Mouse (Mus musculus) midbrain, embryonic 15.5 days (tissue): ENCODE measurements around the gene Sgsh. TPM values are rescaled to one million over a fixed set of nuclear protein-coding genes. Genes with fewer than 3 reads are reported as not detected.
A peak's percentile ranks its signal among the peaks of the same experiment; 100 is the strongest.

Experiments used
- ATAC-seq: fragments of 200-750 bp; cut with Nextera tagmentation; replicated peaks from 2 replicates; pipeline ENCODE4 v1.8.0; 2017; ENCODE audit warnings: moderate TSS enrichment
- H3K27ac ChIP-seq: fragments of 300-500 bp; sonication (generic); 2 replicates; pipeline ENCODE4 v1.5.1; 2015; ENCODE audit warnings: mild to moderate bottlenecking, inconsistent platforms
- H3K27me3 ChIP-seq: fragments of 300-500 bp; sonication (generic); replicated peaks from 2 replicates; pipeline ENCODE4 v1.6.1; 2015; ENCODE audit warnings: inconsistent platforms
- H3K36me3 ChIP-seq: fragments of 300-500 bp; sonication (generic); replicated peaks from 2 replicates; pipeline ENCODE4 v1.6.1; 2015; ENCODE audit warnings: inconsistent platforms
- H3K4me1 ChIP-seq: fragments of 300-500 bp; sonication (generic); 2 replicates; pipeline ENCODE4 v1.6.1; 2015; ENCODE audit warnings: inconsistent platforms
- H3K4me2 ChIP-seq: fragments of 300-500 bp; sonication (generic); 2 replicates; pipeline ENCODE4 v1.6.1; 2015; ENCODE audit warnings: inconsistent platforms, mild to moderate bottlenecking, moderate library complexity
- H3K4me3 ChIP-seq: fragments of 300-500 bp; sonication (generic); 2 replicates; pipeline ENCODE4 v1.5.1; 2015; ENCODE audit warnings: mild to moderate bottlenecking, inconsistent platforms
- H3K9ac ChIP-seq: fragments of 300-500 bp; sonication (generic); 2 replicates; pipeline ENCODE4 v1.6.1; 2015; ENCODE audit warnings: mild to moderate bottlenecking, inconsistent platforms
- H3K9me3 ChIP-seq: fragments of 300-500 bp; sonication (generic); 2 replicates; pipeline ENCODE4 v1.6.1; 2016; ENCODE audit warnings: inconsistent platforms
- WGBS: fragments of 180-500 bp; shearing (Covaris S2); methylation state at CpG from one replicate; pipeline ENCODE4 v1.1.7; 2015; ENCODE audit warnings: mixed read lengths; 5-methylcytosine and 5-hydroxymethylcytosine counted together
- polyA plus RNA-seq: library from polyadenylated mRNA; unstranded; fragments of >200 nt; fragmentation: Nextera tagmentation; extraction: Ambion mirVana; gene quantifications from 2 replicates; pipeline ENCODE4 v1.2.1, GENCODE M21; 2015

The Sgsh gene
- polyA plus RNA-seq, 1 experiment from 2014 or later = 6.6 TPM

GRCm38 (mm10) chr11:119330592-119330991 is 24.7 kb downstream of the Sgsh start:
- H3K27ac ChIP-seq = no peak overlapping the region
- no peak overlapping the region for H3K9ac ChIP-seq
- WGBS = 73% methylated on average over 4 of the region's 4 CpGs
- H3K4me2 ChIP-seq = no peak overlapping the region
- no peaks in the 10 kb centered on the region for H3K27me3 ChIP-seq
- ATAC-seq = no peak
- no peaks in the 10 kb centered on the region for H3K4me1 ChIP-seq
- H3K36me3 ChIP-seq = no peaks in the 10 kb centered on the region
- no peak overlapping the region for H3K4me3 ChIP-seq
- H3K9me3 ChIP-seq = no peaks in the 10 kb centered on the region

- H3K9ac ChIP-seq = no peak overlapping the region
- no peak for ATAC-seq
- no peak overlapping the region for H3K4me2 ChIP-seq
- no peaks in the 10 kb centered on the region for H3K4me1 ChIP-seq
- H3K36me3 ChIP-seq = no peaks in the 10 kb centered on the region
- no peak overlapping the region for H3K27ac ChIP-seq
- WGBS = 86% methylated on average over 1 of the region's 1 CpGs
- H3K27me3 ChIP-seq = no peaks in the 10 kb centered on the region
- H3K9me3 ChIP-seq = no peaks in the 10 kb centered on the region
- no peak overlapping the region for H3K4me3 ChIP-seq
These were observed 30.3 kb downstream of the Sgsh start for GRCm38 (mm10) chr11:119325068-119325467.

- no peak overlapping the region for H3K4me3 ChIP-seq
- H3K27me3 ChIP-seq = no peaks in the 10 kb centered on the region
- ATAC-seq = no peak
- no peaks in the 10 kb centered on the region for H3K4me1 ChIP-seq
- H3K27ac ChIP-seq = no peak overlapping the region
- H3K36me3 ChIP-seq = no peaks in the 10 kb centered on the region
- no peaks in the 10 kb centered on the region for H3K9me3 ChIP-seq
- no peak overlapping the region for H3K9ac ChIP-seq
- H3K4me2 ChIP-seq = no peak overlapping the region
- 83% methylated on average over 13 of the region's 13 CpGs for WGBS
These were observed 32.8 kb downstream of the Sgsh start for GRCm38 (mm10) chr11:119322521-119322920.

GRCm38 (mm10) chr11:119316720-119317119 is 38.6 kb downstream of the Sgsh start:
- Histone ChIP-seq H3K4me3 (no peak overlapping the region), H3K27ac (no peak overlapping the region), H3K9ac (no peak overlapping the region), H3K36me3 (no peaks in the 10 kb centered on the region), H3K27me3 (no peaks in the 10 kb centered on the region), H3K9me3 (no peaks in the 10 kb centered on the region), H3K4me2 (no peak overlapping the region), H3K4me1 (no peaks in the 10 kb centered on the region)
- no peak for ATAC-seq
- 82% methylated on average over 4 of the region's 4 CpGs for WGBS

- no peaks in the 10 kb centered on the region for H3K27me3 ChIP-seq
- 84% methylated on average over 17 of the region's 17 CpGs for WGBS
- H3K4me1 ChIP-seq = no peaks in the 10 kb centered on the region
- H3K9ac ChIP-seq = no peak overlapping the region
- H3K27ac ChIP-seq = no peak overlapping the region
- no peak overlapping the region for H3K4me3 ChIP-seq
- H3K4me2 ChIP-seq = no peak overlapping the region
- no peaks in the 10 kb centered on the region for H3K36me3 ChIP-seq
- no peak for ATAC-seq
- H3K9me3 ChIP-seq = no peaks in the 10 kb centered on the region
These were observed 40.9 kb downstream of the Sgsh start for GRCm38 (mm10) chr11:119314252-119314936.

- no peaks in the 10 kb centered on the region for H3K4me1 ChIP-seq
- no peaks in the 10 kb centered on the region for H3K27me3 ChIP-seq
- 21% methylated on average over 10 of the region's 10 CpGs for WGBS
- H3K4me3 ChIP-seq = no peak overlapping the region
- H3K4me2 ChIP-seq = no peak overlapping the region
- no peak overlapping the region for H3K9ac ChIP-seq
- H3K9me3 ChIP-seq = no peaks in the 10 kb centered on the region
- H3K27ac ChIP-seq = no peak overlapping the region
- no peak for ATAC-seq
- H3K36me3 ChIP-seq = no peaks in the 10 kb centered on the region
These were observed 44.7 kb downstream of the Sgsh start for GRCm38 (mm10) chr11:119310621-119311020.

GRCm38 (mm10) chr11:119307916-119308315 is 47.4 kb downstream of the Sgsh start:
- H3K4me3 ChIP-seq = no peak overlapping the region
- WGBS = 32% methylated on average over 11 of the region's 11 CpGs
- no peak overlapping the region for H3K27ac ChIP-seq
- no peaks in the 10 kb centered on the region for H3K9me3 ChIP-seq
- no peaks in the 10 kb centered on the region for H3K27me3 ChIP-seq
- H3K9ac ChIP-seq = no peak overlapping the region
- H3K4me1 ChIP-seq = no peaks in the 10 kb centered on the region
- H3K4me2 ChIP-seq = no peak overlapping the region
- no peaks in the 10 kb centered on the region for H3K36me3 ChIP-seq
- no peak for ATAC-seq

GRCm38 (mm10) chr11:119307658-119307867 is 47.8 kb downstream of the Sgsh start, which contains the start of gene Card14:
Card14 (plus strand) TSS chr11:119307768.
- no peaks in the 10 kb centered on the region for H3K4me1 ChIP-seq
- WGBS = 56% methylated on average over 1 of the region's 1 CpGs
- H3K9me3 ChIP-seq = no peaks in the 10 kb centered on the region
- ATAC-seq = no peak
- H3K4me3 ChIP-seq = no peak within 1 kb of the TSS
- H3K9ac ChIP-seq = no peak within 1 kb of the TSS
- no peaks in the 10 kb centered on the region for H3K36me3 ChIP-seq
- no peaks in the 10 kb centered on the region for H3K27me3 ChIP-seq
- H3K4me2 ChIP-seq = no peak within 1 kb of the TSS
- no peak within 1 kb of the TSS for H3K27ac ChIP-seq

GRCm38 (mm10) chr11:119306762-119307657 is 48.3 kb downstream of the Sgsh start:
- no peak overlapping the region for H3K4me3 ChIP-seq
- no peaks in the 10 kb centered on the region for H3K4me1 ChIP-seq
- ATAC-seq = no peak
- no peak overlapping the region for H3K27ac ChIP-seq
- H3K36me3 ChIP-seq = no peaks in the 10 kb centered on the region
- no peaks in the 10 kb centered on the region for H3K27me3 ChIP-seq
- WGBS = 65% methylated on average over 13 of the region's 13 CpGs
- H3K9ac ChIP-seq = no peak overlapping the region
- H3K9me3 ChIP-seq = no peaks in the 10 kb centered on the region
- no peak overlapping the region for H3K4me2 ChIP-seq

GRCm38 (mm10) chr11:119304904-119305712 is 50.2 kb downstream of the Sgsh start:
- H3K4me3 ChIP-seq = no peak overlapping the region
- no peak overlapping the region for H3K4me2 ChIP-seq
- H3K4me1 ChIP-seq = peaks cover 8% of the 10 kb centered on the region
- no peak for ATAC-seq
- H3K27ac ChIP-seq = no peak overlapping the region
- H3K9me3 ChIP-seq = no peaks in the 10 kb centered on the region
- no peaks in the 10 kb centered on the region for H3K36me3 ChIP-seq
- no peak overlapping the region for H3K9ac ChIP-seq
- 44% methylated on average over 16 of the region's 16 CpGs for WGBS
- H3K27me3 ChIP-seq = no peaks in the 10 kb centered on the region

GRCm38 (mm10) chr11:119300986-119301385 is 54.4 kb downstream of the Sgsh start:
- WGBS = 33% methylated on average over 2 of the region's 2 CpGs
- Histone ChIP-seq H3K9ac (0 out of 2 replicates have a peak overlapping the region, but pooled peaks have one; percentile 96), H3K36me3 (no peaks in the 10 kb centered on the region), H3K4me1 (peaks cover 23% of the 10 kb centered on the region), H3K9me3 (no peaks in the 10 kb centered on the region), H3K27ac (0 out of 2 replicates have a peak overlapping the region, but pooled peaks have one; percentile 99), H3K4me2 (peak overlapping the region; percentile 63), H3K4me3 (no peak overlapping the region; the same call in 1 of the 2 replicates), H3K27me3 (no peaks in the 10 kb centered on the region)
- no peak for ATAC-seq

- WGBS = 1% methylated on average over 31 of the region's 31 CpGs
- Histone ChIP-seq H3K27me3 (no peaks in the 10 kb centered on the region), H3K9me3 (no peaks in the 10 kb centered on the region), H3K27ac (peak overlapping the region; percentile 99), H3K36me3 (no peaks in the 10 kb centered on the region), H3K4me1 (peaks cover 23% of the 10 kb centered on the region), H3K4me3 (peak overlapping the region; percentile 97), H3K9ac (peak overlapping the region; percentile 96), H3K4me2 (peak overlapping the region; percentile 63)
- ATAC-seq = peak; percentile 25; the same call in 1 of the 2 replicates
These were observed 54.9 kb downstream of the Sgsh start for GRCm38 (mm10) chr11:119300246-119300935.
